Mouse (Mus musculus) E14TG2a.4 (cell line): ENCODE data around the gene Asic4.

Experiments
- CTCF ChIP-seq: conservative IDR thresholded peaks from 2 replicates; pipeline ENCODE4 v1.5.1; 2014; ENCODE audit warnings: low read length
- POU5F1 ChIP-seq: IDR thresholded peaks from 2 replicates; pipeline ENCODE4 v1.6.1; 2014; ENCODE audit warnings: low read length, borderline replicate concordance

DNA sequence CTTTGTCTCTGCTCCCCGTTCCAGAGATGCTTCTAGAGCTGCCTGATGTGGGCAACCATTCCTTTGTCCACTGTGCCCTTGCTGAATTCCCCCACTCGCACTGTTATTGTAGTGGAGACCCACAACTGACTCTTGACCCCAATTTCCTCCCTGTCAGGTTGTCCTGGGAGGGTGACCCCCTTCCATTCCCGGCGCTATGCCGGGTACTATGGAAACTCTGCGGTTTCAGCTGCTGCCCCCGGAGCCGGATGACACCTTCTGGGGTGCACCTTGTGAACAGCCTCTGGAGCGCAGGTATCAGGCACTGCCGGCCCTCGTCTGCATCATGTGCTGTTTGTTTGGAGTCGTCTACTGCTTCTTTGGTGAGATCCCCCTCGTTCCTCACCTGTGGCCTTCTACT is 29.8 kb downstream of the Asic4 start:
- TF ChIP-seq CTCF, result no peak
- TF ChIP-seq POU5F1, result no peak
